Mouse (Mus musculus) testis, postnatal 14 days (tissue): ENCODE results near the gene Ndufb3.
"Not testable (repeated sequence)": the region's sequence is repeated elsewhere in the genome, so short reads cannot be mapped to it uniquely, and the experiment has no call there.

Source experiments
- DNase-seq: peaks from one replicate; pipeline ENCODE4 v3.0.0; 2021; ENCODE audit warnings: low spot score

Ndufb3 gene

DNA sequence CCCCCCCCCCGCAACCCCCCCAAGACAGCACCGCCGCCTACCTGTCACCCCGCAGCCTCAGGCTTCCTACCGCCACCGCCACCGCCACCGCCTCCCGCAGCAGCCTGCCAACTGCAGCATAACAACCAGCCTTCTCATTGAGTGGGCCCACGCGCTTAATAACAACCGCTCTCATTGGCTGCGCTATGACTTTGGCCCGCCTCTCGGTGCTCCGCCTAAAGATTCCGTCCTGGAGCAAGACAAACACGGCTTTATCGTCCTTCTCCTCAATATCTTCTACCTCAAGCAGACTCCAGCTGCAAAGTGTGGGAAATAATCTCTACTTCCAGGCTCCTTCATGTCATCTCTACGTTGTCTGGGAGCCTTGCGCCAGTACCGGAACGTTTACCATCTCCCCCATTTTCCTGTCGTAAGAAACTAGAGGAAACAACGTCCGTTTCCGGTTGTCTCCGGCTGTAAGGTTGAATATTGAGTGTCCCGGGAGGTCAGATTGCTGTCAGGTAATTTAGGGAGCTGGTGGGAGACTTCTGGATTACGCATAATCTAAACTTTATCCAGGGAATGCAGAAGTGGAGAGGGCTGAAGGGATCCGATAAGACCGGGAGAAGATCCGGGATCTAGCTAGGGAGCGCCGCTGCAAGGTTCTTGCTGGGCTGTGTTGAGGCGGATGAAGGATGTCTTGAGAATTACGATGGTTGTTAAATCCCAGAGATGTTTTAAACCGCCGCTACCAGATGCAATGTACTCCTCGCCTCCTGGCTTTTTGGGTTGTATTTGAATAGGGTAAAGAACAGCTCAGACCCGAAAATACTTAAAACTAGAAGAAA is at the start of gene Ndufb3, which contains the start of gene Fam126b:
Gene Ndufb3 (plus strand): TSS at position 214 of the 827 bp plus-strand sequence.
Gene Fam126b (minus strand): TSS at position 153 of the 827 bp plus-strand sequence.
- peak; percentile 89 for DNase-seq

DNA sequence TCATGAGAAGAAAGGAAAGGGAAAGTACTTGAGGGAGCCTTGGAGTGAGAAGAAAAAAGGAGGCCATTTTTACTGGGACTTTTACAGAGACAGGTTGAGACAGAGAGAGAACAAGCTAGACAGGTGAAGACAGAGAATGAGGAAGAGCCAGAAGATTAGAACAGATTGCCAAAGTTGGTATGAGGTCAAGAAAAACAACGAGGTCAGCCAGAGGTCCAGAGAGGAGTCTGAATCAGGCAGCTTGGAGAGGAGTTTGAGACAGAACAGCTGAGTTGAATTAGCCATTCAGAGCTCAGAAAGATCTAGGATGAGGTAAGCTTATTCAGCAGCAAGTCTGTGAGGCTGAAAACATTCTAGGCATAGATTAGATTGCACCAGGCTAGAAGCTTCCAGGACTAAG is 44.8 kb upstream of the Ndufb3 start:
- no peak for DNase-seq

DNA sequence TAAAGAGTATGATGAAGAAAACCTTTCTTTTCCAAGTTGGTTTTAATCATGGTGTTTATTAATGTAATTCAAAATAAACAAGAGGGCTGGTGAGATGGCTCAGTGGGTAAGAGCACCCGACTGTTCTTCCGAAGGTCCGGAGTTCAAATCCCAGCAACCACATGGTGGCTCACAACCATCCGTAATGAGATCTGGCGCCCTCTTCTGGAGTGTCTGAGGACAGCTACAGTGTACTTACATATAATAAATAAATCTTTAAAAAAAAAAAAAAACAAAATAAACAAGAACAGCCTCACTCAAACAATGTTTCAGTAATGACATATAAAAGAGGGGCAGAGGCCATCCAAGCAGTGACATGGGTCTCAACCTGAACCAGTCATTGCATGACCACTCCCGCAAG is 25.8 kb upstream of the Ndufb3 start:
- not testable (repeated sequence) for DNase-seq

DNA sequence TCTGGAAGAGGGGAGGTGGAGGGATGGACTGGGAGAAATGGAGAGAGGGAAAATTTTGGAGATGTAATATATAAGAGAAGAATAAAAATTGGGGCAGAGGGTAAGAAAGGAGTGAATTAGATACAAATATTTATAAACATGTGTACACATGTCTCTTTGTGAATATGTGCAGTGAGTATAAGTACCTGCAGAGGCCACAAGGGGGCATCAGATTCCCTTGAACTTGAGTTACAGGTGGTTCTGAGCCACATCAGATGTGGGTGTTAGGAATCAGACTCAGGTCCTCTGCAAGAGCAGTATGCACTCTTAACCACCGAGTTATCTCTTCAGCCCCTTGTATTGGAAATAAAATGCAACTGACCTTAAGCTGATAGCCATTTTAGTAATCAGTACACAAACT is 23.7 kb upstream of the Ndufb3 start:
- DNase-seq: no peak

DNA sequence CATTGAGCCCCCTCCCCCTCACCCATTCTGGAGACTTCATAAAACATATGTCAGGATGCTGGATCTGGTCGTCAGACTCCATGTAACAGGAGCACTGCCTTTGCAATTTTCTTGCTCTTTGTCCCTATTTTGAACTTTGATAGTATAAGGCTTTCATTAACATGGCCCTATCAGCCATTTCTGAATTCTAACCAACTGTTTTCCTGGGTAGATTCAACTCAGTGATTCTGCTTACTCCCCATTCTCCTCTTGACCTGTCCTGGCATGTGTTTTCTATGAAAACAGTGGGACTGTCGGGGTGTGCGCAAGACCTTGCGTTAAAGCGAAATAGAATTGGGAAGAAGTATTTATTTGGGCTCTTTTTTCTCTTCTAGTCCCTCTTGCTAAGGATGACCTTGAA is 21.2 kb upstream of the Ndufb3 start:
- DNase-seq: no peak

DNA sequence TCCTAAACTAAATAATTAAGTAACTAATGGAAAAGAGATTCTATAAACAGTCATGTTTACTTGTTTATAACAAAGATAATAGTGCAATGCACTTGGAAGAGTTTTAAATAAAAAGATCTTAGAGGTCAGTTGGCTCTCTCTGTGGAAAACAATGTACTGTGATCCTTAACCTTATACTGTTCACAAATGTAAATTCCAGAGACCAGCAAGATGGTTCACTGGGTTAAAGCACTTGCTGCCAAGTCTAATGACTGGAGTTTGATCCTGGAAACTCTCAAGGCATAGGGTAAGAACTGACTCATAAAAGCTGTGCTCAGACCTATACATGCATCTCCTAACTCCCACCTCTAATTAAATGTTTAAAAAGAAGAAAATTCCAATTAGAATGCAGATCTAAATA is 19.6 kb upstream of the Ndufb3 start:
- no peak for DNase-seq

DNA sequence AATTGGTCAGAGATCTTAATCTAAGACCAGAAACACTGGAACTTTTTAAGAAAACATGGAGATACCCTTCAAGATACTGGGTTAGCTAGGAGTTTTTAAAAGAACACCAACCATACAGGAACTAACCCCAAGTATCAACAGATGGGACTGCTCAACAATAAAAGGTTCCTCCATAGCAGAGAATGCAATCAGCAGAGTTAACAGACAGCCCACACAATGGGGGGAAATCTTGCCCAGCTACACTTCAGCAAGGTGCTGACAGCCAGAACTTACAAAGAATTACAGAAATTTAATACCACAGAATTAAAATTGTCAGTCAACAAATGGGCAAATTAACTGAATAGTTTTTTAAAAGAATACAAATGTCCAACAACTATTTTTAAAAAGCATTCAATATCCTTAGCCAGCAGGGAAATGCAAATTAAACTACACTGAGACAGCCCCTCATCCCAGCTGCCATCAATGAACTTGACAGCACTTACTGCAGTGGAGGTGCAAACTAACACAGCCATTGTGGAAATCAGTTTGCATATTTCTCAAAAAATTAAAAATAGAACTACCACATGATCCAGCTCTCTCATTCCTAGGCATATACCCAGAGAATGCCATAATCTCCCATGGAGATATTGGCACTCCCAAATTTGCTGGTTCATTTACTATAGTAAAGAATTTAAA is 17.6 kb upstream of the Ndufb3 start:
- no peak for DNase-seq

DNA sequence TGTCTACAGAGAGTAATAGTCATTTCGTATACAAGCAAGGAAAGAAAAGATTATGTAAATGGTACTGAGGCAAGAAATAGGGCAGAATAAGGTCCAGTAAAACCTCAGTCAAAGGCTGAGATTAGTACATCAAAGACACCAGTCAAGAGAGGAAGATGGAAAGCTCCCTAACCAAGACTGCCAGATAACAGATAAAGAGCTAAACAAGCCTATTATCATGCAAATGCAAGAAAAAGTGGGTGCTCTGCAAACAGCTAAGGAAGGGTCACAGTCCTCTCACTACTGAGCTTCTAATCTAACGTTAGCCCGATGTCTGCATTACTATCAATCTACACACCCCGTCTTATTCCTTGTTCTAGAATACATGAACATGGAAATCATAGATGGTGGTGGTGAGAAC is 15.7 kb upstream of the Ndufb3 start:
- DNase-seq: no peak

DNA sequence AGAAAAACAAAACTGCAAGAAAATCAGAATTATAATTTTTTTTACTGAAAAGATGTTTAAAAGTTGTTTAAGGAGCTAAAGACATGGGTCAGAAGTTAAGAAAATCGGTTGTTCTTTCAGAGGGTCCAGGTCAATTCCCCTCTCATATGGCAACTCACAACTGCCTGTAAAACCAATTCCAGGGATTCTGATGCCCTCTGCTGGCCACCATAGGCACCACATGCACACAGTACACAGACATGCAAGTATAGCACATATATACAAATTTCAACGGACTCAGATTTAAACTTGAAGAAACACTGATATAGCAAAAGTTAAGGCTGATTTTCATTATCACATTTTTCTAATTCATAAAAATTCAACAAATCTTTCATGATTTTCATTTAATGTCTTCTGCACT is 7.0 kb upstream of the Ndufb3 start:
- DNase-seq: no peak

DNA sequence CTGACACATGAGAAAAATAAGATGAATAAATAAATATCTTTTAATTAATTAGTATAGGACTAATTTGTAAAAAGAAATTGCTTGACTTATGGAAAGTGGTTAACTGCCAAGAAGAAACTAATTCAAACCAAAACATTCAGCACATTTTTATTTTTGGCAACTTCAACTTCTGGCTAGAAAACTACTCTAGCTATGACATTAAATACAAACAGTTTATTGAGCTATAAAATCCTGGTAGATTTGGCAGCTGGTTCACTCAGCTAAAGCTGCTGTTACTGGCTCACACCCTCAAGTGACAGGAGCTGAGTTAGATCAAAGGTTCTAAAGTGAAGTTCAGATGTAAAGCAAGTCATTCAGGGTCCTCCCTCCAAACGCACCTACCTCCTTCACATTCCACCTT is 3.6 kb upstream of the Ndufb3 start:
- DNase-seq: no peak

DNA sequence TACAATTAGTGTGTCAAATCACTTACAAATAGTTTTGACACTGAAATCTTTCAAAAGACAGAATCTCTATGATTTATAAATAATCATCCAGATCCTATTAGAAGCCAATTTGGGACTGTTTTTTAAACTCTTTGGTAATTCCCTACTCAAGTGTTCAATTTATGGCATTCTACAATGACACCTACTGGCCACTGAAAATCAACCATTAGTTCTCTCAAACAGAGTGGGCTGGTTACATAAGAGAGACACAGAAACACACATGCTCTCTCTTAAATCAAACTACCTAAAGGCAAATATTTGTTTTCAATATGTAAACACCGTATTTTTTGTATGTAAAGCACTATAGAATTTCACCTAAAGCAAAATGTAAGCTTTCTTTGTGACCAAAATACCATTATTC is 1.9 kb upstream of the Ndufb3 start:
- no peak for DNase-seq

DNA sequence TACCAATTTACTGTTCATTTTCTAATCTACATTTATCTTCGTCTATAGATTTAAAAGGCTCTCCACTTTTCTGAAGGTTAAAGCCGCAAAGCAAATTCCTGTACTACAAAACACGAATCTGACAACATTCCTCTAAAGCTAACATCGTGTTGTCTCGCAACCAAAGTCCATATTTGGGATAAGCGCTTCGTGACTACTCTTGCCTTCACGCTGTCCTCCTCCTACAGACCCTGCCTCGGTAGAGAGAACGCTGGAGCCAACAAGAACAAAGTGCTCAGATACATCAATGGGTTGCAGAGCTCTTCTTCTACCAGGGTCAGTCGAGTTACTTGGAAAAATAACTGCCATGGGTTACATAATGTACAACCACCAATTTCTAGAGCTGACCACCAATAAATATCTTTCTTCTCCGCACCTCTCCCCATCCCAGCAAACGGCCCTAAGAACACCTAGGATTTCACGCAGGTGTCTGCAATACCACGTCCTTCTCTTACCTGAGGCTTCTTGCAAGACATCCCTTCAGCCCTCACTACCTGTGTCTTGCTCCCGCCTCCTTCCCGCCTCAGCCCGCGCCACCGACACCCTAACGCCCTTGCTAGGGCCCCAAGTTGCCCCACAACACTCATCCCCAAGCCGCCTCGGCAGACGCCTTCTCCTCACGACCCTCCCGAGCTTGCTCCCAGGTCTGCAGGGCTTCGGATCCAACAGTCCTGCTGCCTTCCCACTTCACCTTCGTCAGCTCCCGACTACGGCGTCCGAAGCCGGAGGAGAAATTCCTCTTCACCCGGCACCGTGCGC is 612 bp upstream of the Ndufb3 start:
- DNase-seq: no peak

DNA sequence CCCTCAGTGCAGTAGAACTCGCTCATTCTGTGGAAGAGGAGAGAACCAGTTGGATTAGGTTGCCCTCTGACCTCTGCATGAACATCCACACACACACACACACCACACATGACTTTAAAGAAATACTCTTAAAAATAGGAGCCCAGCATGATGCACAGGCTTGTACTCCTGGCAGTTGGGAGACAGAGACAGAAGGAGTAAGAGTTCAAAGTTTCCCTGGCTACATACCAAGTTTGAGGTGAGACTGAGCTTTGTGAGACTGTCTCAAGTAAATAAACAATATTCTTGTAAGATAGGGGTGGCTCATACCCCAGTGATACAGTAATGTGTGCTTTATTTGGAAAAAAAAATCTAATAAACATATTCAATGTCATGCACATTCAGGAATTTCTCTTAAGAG is 1.3 kb downstream of the Ndufb3 start:
- no peak for DNase-seq

DNA sequence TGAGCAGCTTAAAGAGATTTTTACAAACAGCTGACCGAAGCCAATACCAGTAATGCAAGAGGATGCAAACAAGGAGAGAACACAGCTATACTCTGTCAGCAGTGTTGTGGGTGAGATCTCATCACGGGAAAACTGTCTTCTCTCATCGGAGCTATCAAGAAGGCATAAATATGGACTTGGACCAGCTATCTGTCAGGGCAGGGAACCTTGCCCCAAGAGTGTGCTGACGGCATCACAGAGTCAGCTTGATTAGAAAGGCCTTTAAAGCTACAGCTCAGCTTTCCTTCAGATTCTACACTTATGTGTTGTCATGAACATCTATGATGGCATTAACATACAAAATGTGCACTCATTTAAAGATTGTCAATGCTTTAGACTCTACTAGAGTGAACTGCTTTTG is 16.5 kb downstream of the Ndufb3 start:
- DNase-seq: no peak

DNA sequence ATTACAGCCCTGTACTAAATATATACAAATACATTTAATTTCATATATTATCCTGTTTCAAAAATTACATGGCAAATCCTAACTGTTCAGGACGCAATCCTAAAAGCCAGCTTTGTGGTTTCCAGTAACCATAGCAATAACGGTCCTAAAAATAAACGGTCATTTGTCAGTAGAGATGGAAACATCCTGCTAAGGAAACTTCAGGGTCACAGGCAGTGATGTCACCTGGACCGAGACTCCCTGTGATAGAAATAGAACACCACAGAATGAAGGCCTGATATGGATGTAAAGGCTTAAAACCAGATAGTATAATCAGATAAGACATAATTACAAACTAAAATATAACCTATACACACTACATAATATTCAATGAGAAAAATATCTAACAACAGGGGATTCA is 17.6 kb downstream of the Ndufb3 start:
- DNase-seq: no peak

DNA sequence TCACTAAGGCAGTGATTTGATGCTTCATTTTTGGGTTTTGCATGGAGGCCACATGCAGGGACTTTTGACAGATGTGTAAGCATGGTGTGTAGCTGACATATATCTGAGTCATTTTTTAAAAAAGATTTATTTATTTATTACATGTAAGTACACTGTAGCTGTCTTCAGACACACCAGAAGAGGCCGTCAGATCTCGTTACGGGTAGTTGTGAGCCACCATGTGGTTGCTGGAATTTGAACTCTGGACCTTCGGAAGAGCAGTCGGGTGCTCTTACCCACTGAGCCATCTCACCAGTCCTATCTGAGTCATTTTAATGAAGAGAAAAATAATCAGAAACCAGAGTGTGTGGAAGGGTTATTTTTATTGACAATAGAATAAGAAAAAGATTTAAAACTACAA is 23.4 kb downstream of the Ndufb3 start:
- DNase-seq: not testable (repeated sequence)

DNA sequence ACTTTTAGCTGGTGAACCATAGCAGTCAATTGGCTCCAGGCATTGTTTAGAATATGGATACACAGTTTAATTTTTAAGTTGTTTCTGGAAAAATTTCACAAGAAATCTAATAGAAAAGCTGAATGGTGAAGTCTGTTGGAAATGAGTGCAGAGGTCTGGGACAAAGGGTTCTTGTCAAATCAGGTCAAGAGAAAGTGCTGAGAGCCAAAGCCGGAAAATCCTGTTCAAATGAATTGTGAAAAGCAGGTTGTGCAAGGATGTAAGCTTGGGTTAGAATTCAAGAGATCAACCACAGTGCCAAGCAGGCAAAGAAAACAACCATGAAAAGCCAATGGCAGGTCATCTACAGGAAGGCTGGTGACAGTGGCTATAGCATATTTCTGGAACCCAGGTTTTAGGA is 24.0 kb downstream of the Ndufb3 start:
- no peak for DNase-seq

DNA sequence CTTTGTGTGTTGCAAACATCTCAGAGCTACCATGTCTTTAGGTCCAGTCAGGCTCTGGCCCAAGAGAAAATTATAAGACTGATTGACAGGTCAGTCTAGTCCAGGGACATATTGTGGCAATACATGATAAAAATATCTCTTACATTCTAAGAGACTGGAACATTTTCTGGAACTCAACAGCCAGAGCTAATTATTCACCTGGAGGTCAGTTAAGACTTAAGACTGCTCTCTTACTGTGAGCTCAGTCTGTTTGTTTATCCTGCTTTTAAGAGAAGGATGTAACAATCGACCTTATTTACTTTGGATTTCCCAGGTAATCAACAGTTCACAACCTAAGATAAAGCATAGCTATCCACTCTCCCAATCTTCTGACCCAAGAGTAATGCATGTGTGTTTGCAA is 24.4 kb downstream of the Ndufb3 start:
- DNase-seq: no peak

DNA sequence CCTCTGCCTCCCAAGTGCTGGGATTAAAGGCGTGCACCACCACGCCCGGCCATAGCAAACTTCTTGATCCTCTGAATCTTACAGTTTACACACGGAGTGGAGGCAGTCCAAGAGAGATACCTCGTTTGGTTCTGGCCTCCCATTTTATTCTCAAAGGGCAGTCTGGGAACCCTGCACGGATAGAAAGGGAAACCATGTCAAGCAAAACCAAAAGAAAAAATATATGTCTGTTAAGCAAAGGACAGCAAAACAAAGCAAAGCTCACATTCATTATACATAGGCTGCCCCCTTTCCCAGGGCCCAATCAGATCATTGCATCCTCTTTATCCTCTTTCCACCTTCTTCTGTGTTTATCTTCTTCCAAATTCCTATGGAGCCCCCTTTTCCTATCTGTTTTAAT is 27.6 kb downstream of the Ndufb3 start:
- peak; percentile 31 for DNase-seq

DNA sequence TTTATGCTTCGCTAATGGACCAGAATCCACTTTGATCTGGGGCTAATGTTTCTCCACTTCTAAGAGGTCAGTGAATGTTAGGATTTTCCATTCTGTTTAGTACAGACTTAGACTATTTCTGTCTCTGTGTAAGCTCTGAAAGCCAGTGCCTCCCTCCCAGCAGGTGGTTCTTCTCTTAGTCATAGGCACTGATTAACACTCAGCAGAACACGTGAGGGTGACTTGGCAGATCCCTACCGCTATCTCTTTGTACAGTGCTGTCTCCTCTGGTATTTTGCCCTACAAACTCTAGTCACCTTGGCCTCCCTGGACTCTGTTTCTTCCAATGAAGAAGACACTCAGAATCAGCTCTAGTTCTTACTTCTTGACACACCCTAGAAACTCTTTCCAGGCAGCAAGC is 28.2 kb downstream of the Ndufb3 start:
- no peak for DNase-seq

DNA sequence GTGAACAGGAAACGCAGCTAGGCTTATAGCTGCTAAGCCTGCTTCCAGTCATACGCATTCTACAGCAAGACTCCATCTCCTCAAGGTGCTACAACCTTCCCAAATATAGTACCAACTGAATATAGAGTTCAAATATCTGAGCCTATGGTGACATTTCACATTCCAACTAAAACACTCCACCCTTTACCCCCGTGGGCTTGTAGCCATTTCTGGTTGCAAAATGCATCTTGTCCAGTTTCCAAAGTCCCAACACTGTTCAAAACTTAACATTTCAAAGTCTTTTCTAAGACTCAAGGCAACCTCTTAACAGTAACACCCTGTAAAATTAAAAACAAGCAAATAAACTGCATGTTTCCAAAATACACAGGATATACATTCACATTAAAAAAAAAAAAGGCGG is 29.0 kb downstream of the Ndufb3 start:
- no peak for DNase-seq

DNA sequence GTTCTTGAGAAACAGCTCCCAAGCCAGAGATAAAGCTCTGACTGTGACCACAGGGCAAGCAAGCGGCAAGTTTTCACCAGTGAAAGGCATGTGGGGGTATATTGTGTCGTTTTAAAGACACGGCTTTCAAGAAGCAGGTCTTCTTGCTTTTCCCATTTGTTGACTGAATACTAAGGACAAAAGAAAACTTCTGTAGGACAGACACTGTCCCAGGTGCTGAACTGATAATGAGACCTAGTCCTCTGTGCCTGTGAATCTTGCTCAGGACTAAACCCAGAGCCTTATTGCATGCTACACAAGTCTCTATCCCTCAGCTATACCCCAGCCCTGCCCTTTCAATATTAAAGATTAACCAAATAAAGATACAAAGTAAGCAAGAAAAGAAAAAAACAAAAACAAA is 30.0 kb downstream of the Ndufb3 start:
- DNase-seq: no peak

DNA sequence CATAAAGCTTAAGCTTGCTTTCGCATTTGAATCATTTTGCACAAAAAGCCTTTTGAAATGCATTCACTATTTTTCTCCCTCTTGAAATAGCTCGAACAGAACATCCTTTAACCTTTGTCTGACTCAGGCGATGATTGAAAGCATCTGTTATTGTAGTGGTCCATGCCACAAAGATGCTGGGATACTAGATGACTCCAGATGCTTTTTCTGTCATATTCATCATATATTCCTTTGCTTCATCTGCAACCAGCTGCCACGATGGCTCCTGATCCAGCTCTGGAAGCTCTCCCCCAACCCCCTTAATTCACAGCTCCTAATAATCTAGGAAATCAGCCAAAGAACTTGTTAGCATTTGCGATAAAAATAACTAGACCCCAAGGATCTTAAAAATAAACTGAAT is 30.9 kb downstream of the Ndufb3 start:
- no peak for DNase-seq
